Mouse (Mus musculus): ENCODE results near the gene Rgs1. TPM values are rescaled to one million over a fixed set of nuclear protein-coding genes. Genes with fewer than 3 reads are reported as not detected.

The Rgs1 gene
- polyA plus RNA-seq, 1 experiment from 2014 or later = 0.28 TPM

DNA sequence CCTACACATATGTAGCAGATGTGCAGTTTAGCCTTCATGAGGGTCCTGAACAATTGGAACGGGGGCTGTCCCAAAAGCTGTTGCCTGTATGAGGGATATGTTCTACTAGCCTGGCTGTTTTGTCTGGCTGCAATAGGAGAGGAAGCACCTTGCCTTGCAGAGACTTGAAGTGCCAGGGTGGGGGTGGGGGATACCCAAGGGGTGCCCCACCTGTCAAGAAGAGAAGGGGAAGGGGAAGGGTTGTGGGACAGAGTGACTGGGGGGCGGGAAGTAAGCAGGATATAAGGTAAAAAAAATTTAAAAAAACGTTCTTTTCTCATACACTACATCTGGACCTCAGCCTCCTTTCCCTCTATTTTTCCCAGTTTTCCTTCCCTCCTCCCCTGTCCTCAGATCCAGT, 9.7 kb upstream of the Rgs1 start:
- H3K9me3 ChIP-seq (ENCODE audit: control insufficient read depth, low read length) = no peaks in the 10 kb centered on the region
- 79% methylated on average over 3 of the region's 3 CpGs for WGBS
- H3K27ac ChIP-seq (ENCODE audit: low read depth, low read length) = no peak overlapping the region
- no peak overlapping the region for H3K4me2 ChIP-seq (ENCODE audit: low read length)
- H3K36me3 ChIP-seq (ENCODE audit: control insufficient read depth, insufficient read depth, low read length) = no peaks in the 10 kb centered on the region
- H3K4me3 ChIP-seq (ENCODE audit: low read length) = no peak overlapping the region
- ATAC-seq = no peak
- no peaks in the 10 kb centered on the region for H3K4me1 ChIP-seq (ENCODE audit: control insufficient read depth, insufficient read depth, low read depth, low read length)
- H3K27me3 ChIP-seq (replicated peaks; ENCODE audit: control insufficient read depth, insufficient read depth, low read length) = no peaks in the 10 kb centered on the region
- H3K9ac ChIP-seq (ENCODE audit: low read depth, low read length) = no peak overlapping the region

DNA sequence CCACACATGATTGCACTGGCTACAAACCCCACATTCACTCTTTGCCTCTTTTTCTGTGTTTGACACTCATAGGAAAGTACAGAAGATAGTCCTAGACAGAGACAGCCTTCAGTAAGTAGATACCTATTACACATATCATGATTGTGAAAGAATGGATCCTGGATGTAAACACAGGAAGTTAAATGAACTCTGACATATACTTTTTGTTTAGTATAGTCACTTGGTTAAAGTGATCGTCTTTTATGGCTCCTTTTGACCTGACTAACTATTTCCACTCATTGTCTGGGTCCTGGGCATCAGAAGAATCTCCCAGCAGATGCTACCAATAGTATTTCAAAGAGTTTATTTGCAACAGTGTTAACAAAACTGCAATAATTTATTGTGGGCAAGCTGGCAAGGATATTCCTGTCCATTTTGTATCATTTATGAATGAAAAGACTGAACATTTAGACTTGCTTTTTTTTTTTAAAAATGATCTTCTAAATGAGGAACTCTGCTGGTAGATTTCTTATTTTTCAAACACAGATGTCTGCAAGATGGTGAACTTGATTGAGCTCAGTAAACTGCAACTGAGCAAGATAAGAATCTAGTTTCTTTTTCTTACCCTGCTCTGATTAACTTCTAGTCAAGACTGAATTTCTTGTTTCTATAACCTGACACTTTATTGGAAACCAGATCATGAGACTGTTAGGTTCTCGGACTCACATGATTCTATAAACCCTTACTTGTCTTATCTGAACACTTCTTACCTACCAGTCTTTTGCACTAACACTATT, 7.7 kb upstream of the Rgs1 start:
- Histone ChIP-seq H3K9ac (ENCODE audit: low read depth, low read length) (no peak overlapping the region), H3K4me3 (ENCODE audit: low read length) (no peak overlapping the region), H3K9me3 (ENCODE audit: control insufficient read depth, low read length) (0 out of 2 replicates have a peak, but pooled peaks cover 2% of the 10 kb centered on the region), H3K27ac (ENCODE audit: low read depth, low read length) (no peak overlapping the region), H3K4me2 (ENCODE audit: low read length) (no peak overlapping the region), H3K36me3 (ENCODE audit: control insufficient read depth, insufficient read depth, low read length) (no peaks in the 10 kb centered on the region), H3K4me1 (ENCODE audit: control insufficient read depth, insufficient read depth, low read depth, low read length) (no peaks in the 10 kb centered on the region), H3K27me3 (replicated peaks; ENCODE audit: control insufficient read depth, insufficient read depth, low read length) (no peaks in the 10 kb centered on the region)
- WGBS = 69% methylated on average over 2 of the region's 2 CpGs
- ATAC-seq = no peak

DNA sequence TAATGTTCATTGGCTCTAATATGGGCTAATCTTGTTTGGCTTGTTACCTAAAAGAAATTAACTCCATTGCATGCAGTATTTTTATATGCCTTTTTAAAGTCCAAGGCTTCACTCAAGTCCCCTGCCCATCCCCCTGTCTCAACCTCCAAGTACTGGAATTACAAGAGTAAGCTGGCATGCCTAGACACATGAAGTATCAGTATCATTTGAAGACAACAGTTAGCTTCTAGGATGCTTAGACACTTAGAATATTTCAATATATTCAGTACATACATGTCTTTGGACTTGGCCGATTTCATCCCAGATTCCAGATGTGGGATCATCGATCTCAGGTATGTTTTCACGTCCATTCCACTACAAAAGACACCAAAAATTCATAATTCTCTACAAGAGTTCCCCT, 836 bp downstream of the Rgs1 start:
- no peak for ATAC-seq
- Histone ChIP-seq H3K9me3 (ENCODE audit: control insufficient read depth, low read length) (0 out of 2 replicates have a peak, but pooled peaks cover 2% of the 10 kb centered on the region), H3K9ac (ENCODE audit: low read depth, low read length) (no peak overlapping the region), H3K4me1 (ENCODE audit: control insufficient read depth, insufficient read depth, low read depth, low read length) (no peaks in the 10 kb centered on the region), H3K27me3 (replicated peaks; ENCODE audit: control insufficient read depth, insufficient read depth, low read length) (no peaks in the 10 kb centered on the region), H3K27ac (ENCODE audit: low read depth, low read length) (no peak overlapping the region), H3K36me3 (ENCODE audit: control insufficient read depth, insufficient read depth, low read length) (no peaks in the 10 kb centered on the region), H3K4me2 (ENCODE audit: low read length) (no peak overlapping the region), H3K4me3 (ENCODE audit: low read length) (no peak overlapping the region)
- 95% methylated on average over 3 of the region's 3 CpGs for WGBS

DNA sequence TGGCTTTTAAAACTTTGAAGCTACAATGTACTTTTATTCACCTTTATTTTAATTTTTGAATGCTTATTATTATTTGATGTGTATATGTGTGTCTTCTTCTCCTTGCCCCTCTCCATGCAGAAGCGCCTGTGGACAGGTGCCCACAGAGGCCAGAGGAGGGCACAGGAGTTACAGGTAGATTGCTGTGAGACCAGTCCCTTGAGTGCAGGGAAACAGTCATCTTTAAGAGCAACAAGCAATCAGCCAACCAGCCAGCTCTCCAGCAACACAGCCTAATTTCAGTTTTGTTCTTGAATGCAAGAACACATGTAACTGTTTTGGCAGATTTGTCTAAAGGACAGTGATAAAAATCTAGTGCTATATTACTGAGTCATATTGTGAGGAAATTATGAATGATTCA, 1.7 kb downstream of the Rgs1 start:
- Histone ChIP-seq H3K36me3 (ENCODE audit: control insufficient read depth, insufficient read depth, low read length) (no peaks in the 10 kb centered on the region), H3K27me3 (replicated peaks; ENCODE audit: control insufficient read depth, insufficient read depth, low read length) (no peaks in the 10 kb centered on the region), H3K4me1 (ENCODE audit: control insufficient read depth, insufficient read depth, low read depth, low read length) (no peaks in the 10 kb centered on the region), H3K4me2 (ENCODE audit: low read length) (no peak overlapping the region), H3K9ac (ENCODE audit: low read depth, low read length) (no peak overlapping the region), H3K27ac (ENCODE audit: low read depth, low read length) (no peak overlapping the region), H3K9me3 (ENCODE audit: control insufficient read depth, low read length) (0 out of 2 replicates have a peak, but pooled peaks cover 2% of the 10 kb centered on the region), H3K4me3 (ENCODE audit: low read length) (no peak overlapping the region)
- 93% methylated on average over 1 of the region's 1 CpGs for WGBS
- no peak for ATAC-seq

DNA sequence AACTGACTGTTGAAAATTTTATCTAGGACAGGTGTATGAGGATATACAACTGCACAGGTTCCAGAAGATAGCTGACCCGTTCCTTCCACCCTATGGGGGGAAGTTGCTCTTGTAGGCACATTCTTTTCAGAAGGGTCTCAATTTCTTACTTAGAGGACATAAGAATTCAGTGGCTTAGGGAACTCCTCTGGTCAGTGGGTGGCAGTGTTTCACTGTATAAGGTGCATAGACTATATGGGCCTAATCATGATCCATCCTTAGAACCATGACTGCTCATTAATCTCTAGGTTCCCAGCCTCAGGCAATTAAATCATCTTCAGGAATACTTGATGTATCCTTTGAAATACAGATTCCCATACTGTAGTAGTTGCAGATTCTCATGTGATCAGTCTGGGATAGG, 5.5 kb downstream of the Rgs1 start:
- WGBS = 84% methylated on average over 1 of the region's 1 CpGs
- no peak for ATAC-seq
- no peaks in the 10 kb centered on the region for H3K4me1 ChIP-seq (ENCODE audit: control insufficient read depth, insufficient read depth, low read depth, low read length)
- H3K27me3 ChIP-seq (replicated peaks; ENCODE audit: control insufficient read depth, insufficient read depth, low read length) = no peaks in the 10 kb centered on the region
- H3K9me3 ChIP-seq (ENCODE audit: control insufficient read depth, low read length) = no peaks in the 10 kb centered on the region
- no peak overlapping the region for H3K27ac ChIP-seq (ENCODE audit: low read depth, low read length)
- no peak overlapping the region for H3K4me2 ChIP-seq (ENCODE audit: low read length)
- H3K9ac ChIP-seq (ENCODE audit: low read depth, low read length) = no peak overlapping the region
- H3K36me3 ChIP-seq (ENCODE audit: control insufficient read depth, insufficient read depth, low read length) = no peaks in the 10 kb centered on the region
- no peak overlapping the region for H3K4me3 ChIP-seq (ENCODE audit: low read length)

DNA sequence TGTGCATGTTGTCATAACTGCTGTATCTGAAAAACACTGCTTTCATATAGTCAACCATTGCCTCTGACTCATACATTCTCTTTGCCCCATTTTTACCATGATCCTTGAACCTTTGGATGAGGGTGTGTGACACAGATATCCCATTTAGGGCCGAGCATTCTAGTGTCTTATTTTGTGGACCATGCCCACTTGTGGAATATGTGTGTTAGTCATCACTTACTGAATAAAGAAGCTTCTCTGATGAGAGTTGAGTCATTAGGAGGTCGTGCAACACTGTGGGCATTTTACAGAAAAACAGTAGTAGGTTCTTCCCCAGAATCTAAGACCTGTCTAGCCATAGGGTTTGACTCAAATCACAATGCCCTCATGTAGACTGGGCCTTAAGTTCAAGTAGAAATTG, 9.8 kb downstream of the Rgs1 start:
- no peak for ATAC-seq
- 79% methylated on average over 2 of the region's 2 CpGs for WGBS
- Histone ChIP-seq H3K9me3 (ENCODE audit: control insufficient read depth, low read length) (no peaks in the 10 kb centered on the region), H3K36me3 (ENCODE audit: control insufficient read depth, insufficient read depth, low read length) (no peaks in the 10 kb centered on the region), H3K4me3 (ENCODE audit: low read length) (no peak overlapping the region), H3K27me3 (replicated peaks; ENCODE audit: control insufficient read depth, insufficient read depth, low read length) (no peaks in the 10 kb centered on the region), H3K27ac (ENCODE audit: low read depth, low read length) (no peak overlapping the region), H3K9ac (ENCODE audit: low read depth, low read length) (no peak overlapping the region), H3K4me2 (ENCODE audit: low read length) (no peak overlapping the region), H3K4me1 (ENCODE audit: control insufficient read depth, insufficient read depth, low read depth, low read length) (no peaks in the 10 kb centered on the region)

DNA sequence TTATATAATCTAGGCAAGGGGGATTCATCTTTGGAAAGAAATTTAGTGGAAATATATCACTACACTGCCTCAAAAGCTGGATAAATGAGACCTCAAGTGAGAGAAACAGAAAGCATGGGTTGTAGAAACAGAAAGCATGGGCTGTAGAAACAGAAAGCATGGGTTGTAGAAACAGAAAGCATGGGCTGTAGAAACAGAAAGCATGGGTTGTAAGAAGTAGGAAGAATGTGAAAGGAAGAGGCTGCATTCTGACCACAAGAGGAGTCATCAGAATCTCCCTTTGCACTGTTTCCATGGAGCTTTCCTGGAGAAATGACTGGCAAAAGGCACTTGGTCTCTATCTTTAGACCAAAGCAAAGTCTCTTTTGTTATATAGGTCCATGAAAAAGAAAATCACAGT, 33.8 kb downstream of the Rgs1 start:
- no peaks in the 10 kb centered on the region for H3K9me3 ChIP-seq (ENCODE audit: control insufficient read depth, low read length)
- no peaks in the 10 kb centered on the region for H3K4me1 ChIP-seq (ENCODE audit: control insufficient read depth, insufficient read depth, low read depth, low read length)
- no peak overlapping the region for H3K4me3 ChIP-seq (ENCODE audit: low read length)
- no peak overlapping the region for H3K4me2 ChIP-seq (ENCODE audit: low read length)
- H3K36me3 ChIP-seq (ENCODE audit: control insufficient read depth, insufficient read depth, low read length) = no peaks in the 10 kb centered on the region
- H3K9ac ChIP-seq (ENCODE audit: low read depth, low read length) = no peak overlapping the region
- no peak for ATAC-seq
- H3K27ac ChIP-seq (ENCODE audit: low read depth, low read length) = no peak overlapping the region
- H3K27me3 ChIP-seq (replicated peaks; ENCODE audit: control insufficient read depth, insufficient read depth, low read length) = no peaks in the 10 kb centered on the region

DNA sequence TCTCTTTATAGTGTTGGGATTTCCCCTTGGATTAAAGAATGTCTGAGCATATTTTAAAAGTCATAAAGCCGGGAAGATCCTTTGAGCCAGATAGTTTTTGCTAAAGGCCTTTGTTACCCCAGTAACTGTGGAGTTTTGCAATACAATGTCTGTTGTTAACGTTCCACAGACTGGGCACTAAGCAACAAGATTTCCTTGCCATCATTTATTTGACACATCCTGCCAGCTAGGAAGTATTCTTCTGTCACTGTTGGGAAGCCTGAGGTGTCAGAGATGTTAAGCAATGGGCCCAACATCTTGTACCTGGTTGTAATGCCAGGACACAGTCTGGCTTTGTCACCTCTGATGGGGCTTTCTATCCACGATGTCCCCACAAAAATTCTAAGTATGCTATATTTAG, 38.1 kb downstream of the Rgs1 start:
- Histone ChIP-seq H3K27me3 (replicated peaks; ENCODE audit: control insufficient read depth, insufficient read depth, low read length) (no peaks in the 10 kb centered on the region), H3K4me1 (ENCODE audit: control insufficient read depth, insufficient read depth, low read depth, low read length) (no peaks in the 10 kb centered on the region), H3K9ac (ENCODE audit: low read depth, low read length) (no peak overlapping the region), H3K4me2 (ENCODE audit: low read length) (no peak overlapping the region), H3K36me3 (ENCODE audit: control insufficient read depth, insufficient read depth, low read length) (no peaks in the 10 kb centered on the region), H3K9me3 (ENCODE audit: control insufficient read depth, low read length) (no peaks in the 10 kb centered on the region), H3K4me3 (ENCODE audit: low read length) (no peak overlapping the region), H3K27ac (ENCODE audit: low read depth, low read length) (no peak overlapping the region)
- ATAC-seq = no peak
- WGBS = 47% methylated on average over 3 of the region's 3 CpGs

DNA sequence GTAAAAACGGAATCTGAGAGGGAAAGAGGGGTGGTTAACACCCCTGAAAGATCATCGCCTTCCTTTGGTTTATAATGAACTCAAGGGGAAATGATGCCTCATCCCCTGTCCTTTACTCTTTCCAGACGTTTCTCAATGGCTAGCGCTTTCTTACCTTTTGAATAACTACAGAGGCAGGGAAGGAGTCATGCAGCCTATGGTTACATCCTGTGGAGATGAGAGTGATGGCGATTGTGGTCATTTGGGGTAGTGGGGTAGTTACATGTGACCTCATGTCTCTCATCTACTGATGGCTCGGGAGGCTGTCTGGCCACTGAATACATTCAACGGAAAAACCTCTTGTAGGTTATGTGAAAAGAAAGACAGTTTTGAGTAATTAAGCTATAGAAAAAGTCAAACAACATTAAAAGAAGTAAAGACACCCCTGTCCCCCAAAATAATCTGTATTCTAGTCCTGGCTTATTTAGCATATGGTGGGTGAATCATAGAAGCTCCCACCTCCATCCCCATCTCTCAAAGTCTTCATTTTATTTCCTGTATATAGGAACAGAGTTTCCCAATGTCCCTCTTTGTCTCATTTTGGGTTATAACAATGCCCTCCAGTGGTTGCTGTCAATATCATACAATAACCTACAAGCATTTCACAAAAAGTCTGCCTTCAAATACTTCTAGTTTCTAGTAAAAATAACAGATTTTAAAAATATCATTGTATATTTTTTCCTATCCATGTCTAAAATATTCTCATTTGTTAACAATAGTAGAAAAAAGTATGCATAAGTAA, 42.6 kb downstream of the Rgs1 start:
- H3K4me1 ChIP-seq (ENCODE audit: control insufficient read depth, insufficient read depth, low read depth, low read length) = no peaks in the 10 kb centered on the region
- no peak overlapping the region for H3K4me2 ChIP-seq (ENCODE audit: low read length)
- no peak overlapping the region for H3K4me3 ChIP-seq (ENCODE audit: low read length)
- no peaks in the 10 kb centered on the region for H3K36me3 ChIP-seq (ENCODE audit: control insufficient read depth, insufficient read depth, low read length)
- no peaks in the 10 kb centered on the region for H3K27me3 ChIP-seq (replicated peaks; ENCODE audit: control insufficient read depth, insufficient read depth, low read length)
- no peak overlapping the region for H3K27ac ChIP-seq (ENCODE audit: low read depth, low read length)
- WGBS = 73% methylated on average over 7 of the region's 7 CpGs
- H3K9ac ChIP-seq (ENCODE audit: low read depth, low read length) = no peak overlapping the region
- H3K9me3 ChIP-seq (ENCODE audit: control insufficient read depth, low read length) = no peaks in the 10 kb centered on the region
- ATAC-seq = no peak
